Mouse (Mus musculus): ENCODE data around the gene Btbd35f17. TPM values are rescaled to one million over a fixed set of nuclear protein-coding genes. Genes with fewer than 3 reads are reported as not detected.
"Not testable (repeated sequence)": the region's sequence is repeated elsewhere in the genome, so short reads cannot be mapped to it uniquely, and the experiment has no call there.

Gene Btbd35f17
- not detected in 2 replicates for polyA plus RNA-seq (2015; fragmentation: Nextera tagmentation; extraction: Ambion mirVana)

GRCm38 (mm10) chrX:4370336-4370735, at the start of gene Btbd35f17:
Gene Btbd35f17 (plus strand): TSS chrX:4370636.
- not testable (repeated sequence) for H3K4me2 ChIP-seq (replicated peaks); H3K4me3 ChIP-seq (replicated peaks); H3K4me1 ChIP-seq (replicated peaks); H3K27ac ChIP-seq; H3K27me3 ChIP-seq (replicated peaks); H3K36me3 ChIP-seq; ATAC-seq; H3K9me3 ChIP-seq; H3K9ac ChIP-seq
- 89% methylated on average over 2 of the region's 4 CpGs for whole genome bisulfite sequencing

Other genes with a start within 250 kb of the Btbd35f17 start
- gene Btbd35f28, start 174.1 kb upstream of the Btbd35f17 start, polyA plus RNA-seq (2015; fragmentation: Nextera tagmentation; extraction: Ambion mirVana): not detected in 2 replicates
- not detected in 2 replicates for gene Btbd35f20, start 79.4 kb upstream of the Btbd35f17 start, polyA plus RNA-seq (2015; fragmentation: Nextera tagmentation; extraction: Ambion mirVana)